Mouse (Mus musculus): ENCODE data around the gene Treml1.

DNA sequence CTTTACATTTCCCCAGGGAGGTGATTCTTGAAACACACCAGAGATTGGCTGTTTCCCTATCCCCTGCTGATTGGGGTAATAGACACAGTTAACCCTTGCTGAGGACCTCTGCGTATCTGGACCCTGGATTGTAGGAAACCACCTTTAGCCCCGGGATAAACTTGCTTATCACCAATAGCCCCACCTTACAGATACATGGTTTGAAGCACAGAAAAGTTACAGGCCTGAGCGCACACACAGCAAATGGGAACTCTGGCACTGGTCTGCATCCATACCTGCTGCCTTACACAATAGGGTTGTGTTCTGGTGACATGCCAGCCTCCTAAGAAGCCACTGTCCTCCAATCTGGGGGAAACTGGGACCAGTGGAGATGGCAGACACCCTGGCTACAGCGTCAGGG, 13.9 kb upstream of the Treml1 start:
- TF ChIP-seq POLR2A (IDR thresholded peaks at IDR 0.05; ENCODE audit: control insufficient read depth, extremely low read depth, insufficient read depth, low read length, poor library complexity), result no peak
- TF ChIP-seq CTCF (IDR thresholded peaks at IDR 0.05; ENCODE audit: borderline replicate concordance, control insufficient read depth, extremely low read depth, insufficient read depth, low read length, poor library complexity), result no peak
